Mouse (Mus musculus) thymus, adult 2 months (tissue): ENCODE measurements around the gene Whamm. TPM values are rescaled to one million over a fixed set of nuclear protein-coding genes. Genes with fewer than 3 reads are reported as not detected.

Source experiments
- DNase-seq: peaks from one replicate; pipeline ENCODE4 v3.0.0; 2021
- H3K27ac ChIP-seq: fragments of 200-500 bp; 2 replicates; pipeline ENCODE4 v1.5.1; 2012; ENCODE audit warnings: low read length, control low read depth; ENCODE audit not compliant: control insufficient read depth, insufficient read depth
- H3K27me3 ChIP-seq: fragments of 200-500 bp; 2 replicates; pipeline ENCODE4 v1.6.1; 2012; ENCODE audit warnings: mild to moderate bottlenecking, low read length, moderate library complexity, mixed read lengths; ENCODE audit not compliant: control insufficient read depth, insufficient read depth
- H3K36me3 ChIP-seq: fragments of 200-500 bp; 2 replicates; pipeline ENCODE4 v1.6.1; 2012; ENCODE audit warnings: mild to moderate bottlenecking, low read length, moderate library complexity; ENCODE audit not compliant: control insufficient read depth, insufficient read depth
- H3K4me1 ChIP-seq: fragments of 200-500 bp; replicated peaks from 2 replicates; pipeline ENCODE4 v1.6.1; 2012; ENCODE audit warnings: low read length; ENCODE audit not compliant: control insufficient read depth, insufficient read depth
- H3K4me3 ChIP-seq: fragments of 200-500 bp; 2 replicates; pipeline ENCODE4 v1.5.1; 2012; ENCODE audit warnings: mild to moderate bottlenecking, low read length, control low read depth, moderate library complexity; ENCODE audit not compliant: control insufficient read depth, insufficient read depth
- CTCF ChIP-seq: fragments of 200-500 bp; IDR thresholded peaks from 2 replicates; pipeline ENCODE4 v1.5.1; 2012; ENCODE audit warnings: mild to moderate bottlenecking, control low read depth, low read length, moderate library complexity, borderline replicate concordance; ENCODE audit not compliant: control insufficient read depth, poor library complexity, insufficient read depth; ENCODE audit errors: extremely low read depth
- POLR2A ChIP-seq: fragments of 200-500 bp; IDR thresholded peaks from 2 replicates; pipeline ENCODE4 v1.6.1; 2012; ENCODE audit warnings: mild to moderate bottlenecking, low read length, control low read depth, moderate library complexity; ENCODE audit not compliant: control insufficient read depth, poor library complexity, insufficient read depth; ENCODE audit errors: extremely low read depth
- WGBS: fragments of 180-500 bp; shearing (Covaris S2); methylation state at CpG from one replicate; pipeline ENCODE4 v1.1.7; 2018; 5-methylcytosine and 5-hydroxymethylcytosine counted together
- polyA plus RNA-seq: library from polyadenylated mRNA; depleted of rRNA; stranded (reverse); fragments of >200 nt; gene quantifications from 2 replicates; pipeline ENCODE4 v1.2.3, GENCODE M21; 2012; rRNA removed

Gene Whamm
- polyA plus RNA-seq, 1 experiment, result 29.8 TPM

GRCm38 (mm10) chr7:81644551-81645235 lies 73.6 kb downstream of the Whamm start:
- Histone ChIP-seq H3K4me1 (no peaks in the 10 kb centered on the region), H3K27ac (no peak overlapping the region), H3K27me3 (no peaks in the 10 kb centered on the region; the same call in 1 of the 2 replicates), H3K4me3 (no peak overlapping the region), H3K36me3 (no peaks in the 10 kb centered on the region)
- TF ChIP-seq CTCF (no peak), POLR2A (no peak)
- WGBS, result 85% methylated on average over 7 of the region's 7 CpGs
- DNase-seq, result no peak

Other genes starting within 250 kb of the Whamm start
- gene Rps17, start 226.0 kb upstream of the Whamm start, polyA plus RNA-seq, result 1,451 and 1,758 TPM in 2 replicates
- 8.8 and 13.5 TPM in 2 replicates for gene Cpeb1, start 115.8 kb upstream of the Whamm start, polyA plus RNA-seq
- 0.60 and 0.65 TPM in 2 replicates for gene Ap3b2, start 77.3 kb upstream of the Whamm start, polyA plus RNA-seq
- gene BC048679, start 73.0 kb upstream of the Whamm start, polyA plus RNA-seq, result not detected in 2 replicates
- gene Fsd2, start 4.3 kb upstream of the Whamm start, polyA plus RNA-seq, result 1.5 and 3.2 TPM in 2 replicates
- gene Homer2, start 136.3 kb downstream of the Whamm start, polyA plus RNA-seq, result 1.2 and 2.4 TPM in 2 replicates
- gene Ramac, start 191.7 kb downstream of the Whamm start, polyA plus RNA-seq, result 11.4 and 13.5 TPM in 2 replicates
- 32.7 and 39.6 TPM in 2 replicates for gene 3110040N11Rik, start 218.2 kb downstream of the Whamm start, polyA plus RNA-seq